Mouse (Mus musculus) cerebellum, adult 18-20 months (tissue): Measurements from ENCODE around the gene Slit3.

Source experiments
- DNase-seq, 2 experiments: peaks; one replicate each; pipeline ENCODE4 v3.0.0; 2021

Gene Slit3

GRCm38 (mm10) chr11:35203673-35204072 is 82.6 kb downstream of the Slit3 start:
- DNase-seq = no peak

- DNase-seq = no peak
These were observed 83.1 kb downstream of the Slit3 start for GRCm38 (mm10) chr11:35204084-35204483.

- DNase-seq = no peak
These were observed 90.0 kb downstream of the Slit3 start for GRCm38 (mm10) chr11:35210728-35211682.

- no peak for DNase-seq
These were observed 103.0 kb downstream of the Slit3 start for GRCm38 (mm10) chr11:35224025-35224424.

- DNase-seq = peak; percentile 83 to 85
These were observed 110.5 kb downstream of the Slit3 start for GRCm38 (mm10) chr11:35231361-35232090.

GRCm38 (mm10) chr11:35232321-35232720 is 111.3 kb downstream of the Slit3 start:
- DNase-seq = peak in 1 of 2 experiments; percentile 34

- DNase-seq = peak; percentile 16 to 17
These were observed 120.4 kb downstream of the Slit3 start for GRCm38 (mm10) chr11:35241379-35241778.

GRCm38 (mm10) chr11:35243597-35243996 is 122.6 kb downstream of the Slit3 start:
- DNase-seq = no peak

GRCm38 (mm10) chr11:35244526-35244925 is 123.5 kb downstream of the Slit3 start:
- DNase-seq = peak; percentile 48 to 57

GRCm38 (mm10) chr11:35246623-35247022 is 125.6 kb downstream of the Slit3 start:
- DNase-seq = no peak

- DNase-seq = no peak
These were observed 127.1 kb downstream of the Slit3 start for GRCm38 (mm10) chr11:35248088-35248487.

- no peak for DNase-seq
These were observed 129.9 kb downstream of the Slit3 start for GRCm38 (mm10) chr11:35250871-35251418.

GRCm38 (mm10) chr11:35251910-35252309 is 130.9 kb downstream of the Slit3 start:
- DNase-seq = no peak

- no peak for DNase-seq
These were observed 136.3 kb downstream of the Slit3 start for GRCm38 (mm10) chr11:35257351-35257750.

GRCm38 (mm10) chr11:35261562-35262087 is 140.6 kb downstream of the Slit3 start:
- no peak for DNase-seq

GRCm38 (mm10) chr11:35262289-35262941 is 141.4 kb downstream of the Slit3 start:
- peak in 1 of 2 experiments; percentile 28 for DNase-seq

- DNase-seq = no peak
These were observed 143.7 kb downstream of the Slit3 start for GRCm38 (mm10) chr11:35264749-35265148.

GRCm38 (mm10) chr11:35270396-35270795 is 149.4 kb downstream of the Slit3 start:
- no peak for DNase-seq

GRCm38 (mm10) chr11:35273416-35273815 is 152.4 kb downstream of the Slit3 start:
- no peak for DNase-seq

- DNase-seq = no peak
These were observed 153.0 kb downstream of the Slit3 start for GRCm38 (mm10) chr11:35274036-35274435.

- DNase-seq = peak; percentile 68 to 72
These were observed 154.3 kb downstream of the Slit3 start for GRCm38 (mm10) chr11:35275300-35275699.

- no peak for DNase-seq
These were observed 155.0 kb downstream of the Slit3 start for GRCm38 (mm10) chr11:35276001-35276400.
